Mouse (Mus musculus) embryonic fibroblast, embryonic 13.5 days (primary cell): ENCODE measurements around the gene Cfap20.

ENCODE experiments used
- CTCF ChIP-seq: IDR thresholded peaks from 2 replicates; pipeline ENCODE4 v1.5.1; 2011; ENCODE audit warnings: mild to moderate bottlenecking, control low read depth, low read length, moderate library complexity, borderline replicate concordance; ENCODE audit not compliant: insufficient read depth
- POLR2A ChIP-seq: IDR thresholded peaks from 2 replicates; pipeline ENCODE4 v1.6.1; 2011; ENCODE audit warnings: low read depth, mild to moderate bottlenecking, control low read depth, low read length, moderate library complexity

GRCm38 (mm10) chr8:95377101-95377500 is 57.6 kb downstream of the Cfap20 start:
- TF ChIP-seq POLR2A (no peak), CTCF (no peak)
